Mouse (Mus musculus) stomach, embryonic 15.5 days (tissue): ENCODE data around the gene Mpv17l2. TPM values are rescaled to one million over a fixed set of nuclear protein-coding genes. Genes with fewer than 3 reads are reported as not detected.

Source experiments
- ATAC-seq: fragments of 200-750 bp; cut with Nextera tagmentation; 2 replicates; pipeline ENCODE4 v1.8.0; 2017; ENCODE audit warnings: low read depth, moderate number of reproducible peaks, moderate TSS enrichment; ENCODE audit not compliant: insufficient read depth, low FRiP score
- H3K27ac ChIP-seq: fragments of 300-500 bp; sonication (generic); 2 replicates; pipeline ENCODE4 v1.5.1; 2015; ENCODE audit warnings: mild to moderate bottlenecking, inconsistent platforms
- H3K27me3 ChIP-seq: fragments of 300-500 bp; sonication (generic); replicated peaks from 2 replicates; pipeline ENCODE4 v1.6.1; 2015; ENCODE audit warnings: inconsistent platforms
- H3K36me3 ChIP-seq: fragments of 300-500 bp; sonication (generic); 2 replicates; pipeline ENCODE4 v1.6.1; 2015; ENCODE audit warnings: inconsistent platforms
- H3K4me1 ChIP-seq: fragments of 300-500 bp; sonication (generic); 2 replicates; pipeline ENCODE4 v1.6.1; 2015; ENCODE audit warnings: inconsistent platforms
- H3K4me2 ChIP-seq: fragments of 300-500 bp; sonication (generic); 2 replicates; pipeline ENCODE4 v1.6.1; 2015; ENCODE audit warnings: mild to moderate bottlenecking, inconsistent platforms
- H3K4me3 ChIP-seq: fragments of 300-500 bp; sonication (generic); replicated peaks from 2 replicates; pipeline ENCODE4 v1.5.1; 2015; ENCODE audit warnings: inconsistent platforms
- H3K9ac ChIP-seq: fragments of 300-500 bp; sonication (generic); 2 replicates; pipeline ENCODE4 v1.6.1; 2015; ENCODE audit warnings: inconsistent platforms
- H3K9me3 ChIP-seq: fragments of 300-500 bp; sonication (generic); 2 replicates; pipeline ENCODE4 v1.6.1; 2016; ENCODE audit warnings: inconsistent platforms
- WGBS: fragments of 180-500 bp; shearing (Covaris S2); methylation state at CpG from one replicate; pipeline ENCODE4 v1.1.7; 2015; 5-methylcytosine and 5-hydroxymethylcytosine counted together
- microRNA-seq: library from miRNA; unstranded; fragments of <30 nt; microRNA quantifications from one replicate; pipeline ENCODE4, GENCODE M21; 2016
- polyA plus RNA-seq: library from polyadenylated mRNA; unstranded; fragments of >200 nt; fragmentation: Nextera tagmentation; extraction: Ambion mirVana; gene quantifications from 2 replicates; pipeline ENCODE4 v1.2.1, GENCODE M21; 2015

Gene Mpv17l2
- polyA plus RNA-seq, 1 experiment from 2014 or later, result 44.4 TPM

- Histone ChIP-seq H3K4me3 (no peak overlapping the region), H3K9me3 (no peaks in the 10 kb centered on the region), H3K27ac (no peak overlapping the region), H3K36me3 (no peaks in the 10 kb centered on the region), H3K27me3 (no peaks in the 10 kb centered on the region), H3K9ac (no peak overlapping the region), H3K4me2 (no peak overlapping the region), H3K4me1 (no peaks in the 10 kb centered on the region)
- ATAC-seq, result no peak
- 85% methylated on average over 9 of the region's 9 CpGs for WGBS
Measured at GRCm38 (mm10) chr8:70709794-70710193, 51.0 kb downstream of the Mpv17l2 start.

Small RNA genes lying within 50 kb of the gene (microRNA-seq; reads per million reads assigned to microRNA genes)
- not detected for gene Mir7240

Other genes starting within 250 kb of the Mpv17l2 start
- 292 and 304 TPM in 2 replicates for gene Fkbp8, start 233.2 kb downstream of the Mpv17l2 start, polyA plus RNA-seq
- gene Kxd1, start 233.0 kb downstream of the Mpv17l2 start, polyA plus RNA-seq, result 58.5 and 60.1 TPM in 2 replicates
- 16.1 and 17.7 TPM in 2 replicates for gene Ell, start 221.5 kb downstream of the Mpv17l2 start, polyA plus RNA-seq
- gene Isyna1, start 166.6 kb downstream of the Mpv17l2 start, polyA plus RNA-seq, result 127 and 133 TPM in 2 replicates
- 104 and 117 TPM in 2 replicates for gene Ssbp4, start 152.1 kb downstream of the Mpv17l2 start, polyA plus RNA-seq
- 3.7 and 3.9 TPM in 2 replicates for gene Lrrc25, start 144.8 kb downstream of the Mpv17l2 start, polyA plus RNA-seq
- 0.95 and 1.4 TPM in 2 replicates for gene Gdf15, start 128.5 kb downstream of the Mpv17l2 start, polyA plus RNA-seq
- gene Pgpep1, start 100.6 kb downstream of the Mpv17l2 start, polyA plus RNA-seq, result 49.9 and 57.9 TPM in 2 replicates
- 271 and 297 TPM in 2 replicates for gene Lsm4, start 87.7 kb downstream of the Mpv17l2 start, polyA plus RNA-seq
- 84.4 and 84.6 TPM in 2 replicates for gene Jund, start 62.0 kb downstream of the Mpv17l2 start, polyA plus RNA-seq
- gene Iqcn, start 57.5 kb downstream of the Mpv17l2 start, polyA plus RNA-seq, result 0.04 TPM in 1 of 2 replicates, not detected in the other
- gene Gm3336, start 42.4 kb downstream of the Mpv17l2 start, polyA plus RNA-seq, result 1.1 and 1.9 TPM in 2 replicates
- 0.45 and 0.50 TPM in 2 replicates for gene Pde4c, start 37.2 kb downstream of the Mpv17l2 start, polyA plus RNA-seq
- 20.9 and 24.0 TPM in 2 replicates for gene Rab3a, start 6.3 kb downstream of the Mpv17l2 start, polyA plus RNA-seq
- 58.1 and 58.4 TPM in 2 replicates for gene Pik3r2, start 15.8 kb upstream of the Mpv17l2 start, polyA plus RNA-seq
- 13.3 and 16.5 TPM in 2 replicates for gene Mast3, start 44.1 kb upstream of the Mpv17l2 start, polyA plus RNA-seq
- 0.26 and 0.43 TPM in 2 replicates for gene Il12rb1, start 47.5 kb upstream of the Mpv17l2 start, polyA plus RNA-seq
- gene Arrdc2, start 78.8 kb upstream of the Mpv17l2 start, polyA plus RNA-seq, result 6.5 and 7.0 TPM in 2 replicates
- 1.5 and 2.1 TPM in 2 replicates for gene Kcnn1, start 102.3 kb upstream of the Mpv17l2 start, polyA plus RNA-seq
- gene Ccdc124, start 113.0 kb upstream of the Mpv17l2 start, polyA plus RNA-seq, result 90.9 and 91.3 TPM in 2 replicates
- gene Slc5a5, start 131.8 kb upstream of the Mpv17l2 start, polyA plus RNA-seq, result 4.1 and 6.0 TPM in 2 replicates
- gene Rpl18a, start 136.5 kb upstream of the Mpv17l2 start, polyA plus RNA-seq, result 3,920 and 3,932 TPM in 2 replicates
- gene Map1s, start 145.0 kb upstream of the Mpv17l2 start, polyA plus RNA-seq, result 39.5 and 44.7 TPM in 2 replicates